Mouse (Mus musculus) Patski (cell line): Measurements from ENCODE around the gene Sin3b. TPM values are rescaled to one million over a fixed set of nuclear protein-coding genes. Genes with fewer than 3 reads are reported as not detected.
A peak's percentile ranks its signal among the peaks of the same experiment; 100 is the strongest.
"Not testable (repeated sequence)": the region's sequence is repeated elsewhere in the genome, so short reads cannot be mapped to it uniquely, and the experiment has no call there.

Source experiments
- ATAC-seq: fragments of 100-300 bp; one replicate; pipeline ENCODE4 v1.8.0; 2021
- CTCF ChIA-PET: fragments of 350-600 bp; sonication (Branson Sonifier 250); formaldehyde crosslinking; loops from one replicate; lab custom pipeline; 2022; ENCODE audit warnings: inconsistent platforms; lab: Charles Lee
- POLR2A ChIA-PET: fragments of 350-600 bp; sonication (Branson Sonifier 250); formaldehyde crosslinking; loops from one replicate; lab custom pipeline; 2022; ENCODE audit warnings: antibody characterized with exemption, inconsistent platforms; lab: Charles Lee
- DNase-seq: peaks from one replicate; pipeline ENCODE4 v3.0.0-alpha.2; 2011; ENCODE audit warnings: low read depth, low spot score
- H3K27me3 ChIP-seq: fragments of 371-371 bp; one replicate; pipeline ENCODE4 v1.5.1; 2021
- CTCF ChIP-seq: fragments of 100-300 bp; IDR thresholded peaks from one replicate; pipeline ENCODE4 v1.5.1; 2021
- in situ Hi-C: fragments of 300-500 bp; cut with MboI; formaldehyde crosslinking; loops from 3 replicates; pipeline ENCODE4 v1.11.1; 2018; ENCODE audit warnings: low pct_unique_long_range_greater_than_20kb, mixed read lengths
- polyA plus RNA-seq: library from polyadenylated mRNA; unstranded; gene quantifications from one replicate; pipeline ENCODE4 v1.2.3, GENCODE M21; 2021

Sin3b gene
- 194 TPM for polyA plus RNA-seq

DNA sequence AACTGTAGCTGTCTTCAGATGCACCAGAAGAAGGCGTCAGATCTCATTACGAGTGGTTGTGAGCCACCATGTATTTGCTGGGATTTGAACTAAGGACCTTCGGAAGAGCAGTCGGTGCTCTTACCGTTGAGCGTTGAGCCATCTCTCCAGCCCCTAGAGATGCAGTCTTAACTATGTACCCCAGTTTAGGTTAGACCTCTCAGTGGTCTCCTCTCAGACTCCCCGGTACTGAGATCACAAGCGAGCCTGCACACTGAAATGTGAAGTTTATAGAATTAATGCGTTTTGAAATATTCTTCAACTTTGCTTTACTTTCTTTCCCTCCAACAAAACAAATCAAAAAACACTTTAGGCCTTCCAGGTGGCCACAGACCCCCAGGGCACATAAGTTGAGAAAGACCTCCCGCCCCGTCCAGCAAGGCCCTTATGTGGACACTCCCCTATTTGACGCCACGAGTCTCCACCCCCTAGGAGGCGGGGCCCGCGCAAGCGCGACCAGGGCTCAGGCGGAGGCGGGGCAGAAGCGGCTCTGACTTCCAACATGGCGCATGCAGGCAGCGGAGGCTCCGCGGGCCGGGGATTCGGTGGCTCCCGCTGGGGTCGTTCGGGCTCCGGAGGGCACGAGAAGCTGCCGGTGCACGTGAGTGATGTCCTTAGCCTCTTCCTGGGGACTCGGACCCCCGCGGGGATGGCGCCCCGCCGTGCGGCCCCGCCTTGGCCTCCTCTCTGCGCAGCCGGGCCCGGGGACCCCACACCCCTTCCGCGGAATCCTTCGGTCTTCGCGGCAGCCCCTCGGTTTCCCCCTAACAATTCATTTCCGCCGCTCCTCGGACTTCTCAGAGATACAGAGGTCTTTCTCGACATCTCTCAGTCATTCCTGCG lies at the start of gene Sin3b:
Gene Sin3b (plus strand): TSS at position 517 of the 882 bp plus-strand sequence.
- H3K27me3 ChIP-seq, result no peaks in the 10 kb centered on the region
- ChIA-PET POLR2A (no interaction called here), CTCF (no interaction called here)
- peak; percentile 97 for ATAC-seq
- TF ChIP-seq CTCF, result no peak
- in situ Hi-C loops, result no loop called here
- DNase-seq, result peak; percentile 24

DNA sequence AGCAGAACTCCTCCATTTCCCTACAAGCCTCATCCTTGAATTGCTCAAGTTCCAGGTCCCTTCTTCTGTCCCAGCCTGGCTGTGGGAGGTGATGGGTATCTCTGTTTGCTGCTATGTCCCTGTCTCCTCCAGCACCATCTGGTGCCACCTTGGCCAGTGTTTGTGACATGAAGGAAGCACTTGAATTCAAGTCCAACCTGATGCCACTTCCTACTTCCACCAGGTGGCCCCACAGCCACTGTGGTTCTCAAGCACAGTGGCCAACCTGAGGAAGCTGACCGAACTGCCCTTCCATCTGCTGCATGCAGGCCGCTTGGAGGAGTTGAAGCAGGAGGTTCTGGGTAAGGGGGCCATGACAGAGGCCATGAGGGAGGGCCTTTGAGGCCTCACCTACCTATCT lies 48.9 kb upstream of the Sin3b start:
- CTCF ChIA-PET, result no interaction called here
- in situ Hi-C loops, result no loop called here
- no peak for ATAC-seq
- POLR2A ChIA-PET, result no interaction called here
- no peak for DNase-seq
- peaks cover 35% of the 10 kb centered on the region for H3K27me3 ChIP-seq
- no peak for TF ChIP-seq CTCF

DNA sequence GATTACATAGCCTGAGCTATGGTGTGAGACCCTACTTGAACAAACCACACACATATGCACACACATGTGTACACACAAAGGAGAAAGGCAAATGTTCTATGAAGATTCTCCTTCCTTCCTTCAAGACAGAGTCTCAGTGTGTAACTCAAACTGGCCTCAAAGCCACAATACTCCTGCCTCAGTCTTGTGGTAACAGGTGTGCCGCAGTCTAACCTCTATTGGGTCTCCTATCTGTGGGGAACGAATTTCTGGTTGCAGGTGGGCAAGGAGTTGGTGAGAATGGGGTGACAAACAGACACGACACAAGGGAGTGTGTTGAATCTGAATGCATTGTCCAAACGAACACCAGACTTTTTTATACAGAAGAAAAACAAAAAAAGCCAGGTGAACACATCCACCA lies 46.6 kb upstream of the Sin3b start:
- in situ Hi-C loops, result no loop called here
- ChIA-PET POLR2A (no interaction called here), CTCF (no interaction called here)

DNA sequence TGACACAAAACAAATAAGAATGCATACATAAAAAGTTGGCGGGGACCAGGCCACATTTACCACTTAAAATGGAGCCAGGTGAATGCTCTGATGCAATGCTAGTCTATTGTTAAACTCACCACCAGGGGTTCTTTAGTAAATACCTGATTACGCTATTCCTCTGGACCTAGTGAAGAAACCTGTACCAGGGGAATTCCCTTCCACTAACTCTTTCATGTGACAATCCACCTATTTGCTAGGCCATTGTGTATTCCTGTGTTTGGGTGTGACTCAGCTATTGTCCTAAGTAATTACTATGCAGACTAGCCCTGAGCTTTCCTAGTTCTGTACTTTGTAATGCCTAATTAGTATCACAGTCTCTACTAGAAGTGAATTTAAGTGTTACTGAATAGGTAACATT lies 46.2 kb upstream of the Sin3b start:
- ATAC-seq, CTCF ChIA-PET, DNase-seq, in situ Hi-C loops, POLR2A ChIA-PET: not testable (repeated sequence)
- H3K27me3 ChIP-seq, result peaks cover 22% of the 10 kb centered on the region

More for the DNA sequence above, 46.6 kb upstream of the Sin3b start:
- no peak for TF ChIP-seq CTCF
- no peak for DNase-seq
- H3K27me3 ChIP-seq, result peaks cover 22% of the 10 kb centered on the region
- no peak for ATAC-seq

DNA sequence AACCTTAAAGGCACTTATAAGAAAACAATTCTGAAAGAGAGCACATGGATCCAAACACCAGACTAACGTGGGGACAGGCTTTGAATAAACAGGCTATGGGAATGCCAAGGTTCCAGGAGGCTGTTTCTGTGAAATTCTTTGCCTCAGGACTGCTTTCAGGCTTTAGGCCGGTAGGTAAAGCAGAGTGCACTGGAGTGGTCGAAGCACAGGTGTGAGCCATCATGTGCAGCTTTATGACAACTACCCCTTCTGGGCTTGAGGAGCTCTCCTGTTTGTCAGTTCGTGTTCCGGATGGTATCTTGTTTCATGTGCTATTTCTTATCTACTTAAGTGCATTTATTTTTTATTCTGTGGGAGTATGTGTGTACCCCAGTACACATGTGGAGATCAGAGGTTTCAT lies 45.8 kb upstream of the Sin3b start:
- H3K27me3 ChIP-seq, result peaks cover 22% of the 10 kb centered on the region
- CTCF ChIA-PET, result no interaction called here

DNA sequence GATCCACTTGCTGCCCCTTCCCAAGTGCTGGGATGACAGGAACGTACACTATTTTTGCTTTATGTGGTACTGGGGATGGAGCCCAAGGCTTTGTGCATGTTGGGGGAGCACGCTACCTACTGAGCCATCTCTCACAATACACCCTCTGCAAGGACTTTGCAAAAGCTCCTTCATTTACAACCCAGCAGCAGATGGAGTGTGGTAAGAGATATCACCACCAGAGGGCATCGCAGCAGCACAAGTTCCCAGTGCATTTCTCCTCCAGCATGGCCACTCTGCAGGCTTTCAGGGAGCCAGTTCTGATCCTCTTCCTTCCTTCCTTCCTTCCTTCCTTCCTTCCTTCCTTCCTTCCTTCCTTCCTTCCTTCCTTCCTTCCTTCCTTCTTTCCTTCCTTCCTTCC lies 43.0 kb upstream of the Sin3b start:
- peak; percentile 84 for TF ChIP-seq CTCF
- ChIA-PET CTCF (interaction anchor here (0.6 to 0.8 kb wide), 2 partner anchors 69 to 71 kb away, joined by 4 read pairs; no protein-coding TSS in a partner anchor), POLR2A (no interaction called here)
- DNase-seq (no peak), ATAC-seq (peak; percentile 63)
- H3K27me3 ChIP-seq, result peaks cover 11% of the 10 kb centered on the region
- in situ Hi-C loops, result loop anchor here (5.0 kb wide), 1 partner anchor 67 kb away; no protein-coding TSS in a partner anchor

More for the DNA sequence above, 45.8 kb upstream of the Sin3b start:
- POLR2A ChIA-PET, result no interaction called here
- ATAC-seq, result no peak
- no peak for DNase-seq
- no peak for TF ChIP-seq CTCF
- in situ Hi-C loops, result no loop called here

DNA sequence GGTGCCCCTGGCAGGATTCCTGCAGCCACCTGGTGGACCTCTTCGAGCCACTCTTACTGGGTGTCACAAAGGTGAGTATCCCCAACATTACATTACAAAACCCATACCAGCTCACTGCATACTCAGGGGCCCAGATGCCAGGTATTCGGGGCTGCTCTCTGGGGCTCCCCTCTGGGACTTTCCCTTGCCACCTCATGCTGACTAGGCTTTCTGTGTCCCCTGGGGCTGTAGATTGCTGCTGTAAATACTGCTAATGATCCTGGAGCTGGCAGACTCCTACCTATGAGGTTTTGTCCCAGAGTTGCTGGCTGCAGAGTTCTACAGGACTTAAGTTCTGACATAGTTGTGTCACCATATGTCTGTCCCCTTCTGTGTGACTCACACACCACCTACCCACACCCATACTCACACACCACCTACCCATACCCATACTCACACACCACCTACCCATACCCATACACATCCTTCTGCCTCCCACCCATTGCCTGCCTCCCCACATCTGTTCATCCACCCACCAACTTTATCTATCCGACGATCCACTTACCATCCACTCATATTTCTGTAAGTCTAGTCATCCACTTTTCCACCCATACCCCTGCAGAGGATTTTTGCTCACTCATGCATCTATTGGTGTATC lies 40.9 kb upstream of the Sin3b start:
- no peak for DNase-seq
- ChIA-PET CTCF (interaction anchor here (1.0 to 1.9 kb wide), 4 partner anchors 11 to 62 kb away, joined by 3 to 8 read pairs (median 4); no protein-coding TSS in a partner anchor), POLR2A (no interaction called here)
- ATAC-seq, result no peak
- no peak for TF ChIP-seq CTCF
- in situ Hi-C loops, result loop anchor here (5.0 kb wide), 1 partner anchor 65 kb away; no protein-coding TSS in a partner anchor
- no peaks in the 10 kb centered on the region for H3K27me3 ChIP-seq

DNA sequence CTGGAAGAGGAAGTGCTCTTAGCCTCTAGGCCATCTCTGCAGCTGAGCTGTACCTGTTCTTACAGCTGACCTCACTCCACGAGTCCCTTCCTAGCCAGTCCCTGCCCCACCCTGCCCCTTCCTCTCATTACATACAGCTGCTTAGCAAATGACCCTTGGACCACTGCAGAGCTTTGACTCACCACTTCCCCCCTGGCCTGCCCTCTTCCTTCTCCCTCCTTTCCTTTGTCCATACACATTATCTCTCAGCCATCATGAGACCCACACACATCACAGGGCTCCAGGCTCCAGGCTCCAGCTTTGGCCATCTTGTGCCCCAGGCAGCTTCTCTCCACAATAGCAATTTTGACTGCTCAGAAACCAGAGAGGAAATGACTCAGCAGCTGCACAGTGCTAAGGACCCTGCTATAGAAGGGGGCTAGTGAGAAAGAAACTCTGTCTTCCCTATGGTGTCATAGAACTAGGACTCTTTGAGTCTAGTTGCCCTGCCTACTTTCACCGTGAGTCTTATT lies 40.0 kb upstream of the Sin3b start:
- no peaks in the 10 kb centered on the region for H3K27me3 ChIP-seq
- DNase-seq (no peak), ATAC-seq (peak; percentile 63)
- ChIA-PET POLR2A (no interaction called here), CTCF (interaction anchor here (1.0 kb wide), 1 partner anchor 10 kb away, joined by 3 read pairs; no protein-coding TSS in a partner anchor)
- in situ Hi-C loops, result loop anchor here (5.0 kb wide), 1 partner anchor 64 kb away; no protein-coding TSS in a partner anchor
- TF ChIP-seq CTCF, result no peak

DNA sequence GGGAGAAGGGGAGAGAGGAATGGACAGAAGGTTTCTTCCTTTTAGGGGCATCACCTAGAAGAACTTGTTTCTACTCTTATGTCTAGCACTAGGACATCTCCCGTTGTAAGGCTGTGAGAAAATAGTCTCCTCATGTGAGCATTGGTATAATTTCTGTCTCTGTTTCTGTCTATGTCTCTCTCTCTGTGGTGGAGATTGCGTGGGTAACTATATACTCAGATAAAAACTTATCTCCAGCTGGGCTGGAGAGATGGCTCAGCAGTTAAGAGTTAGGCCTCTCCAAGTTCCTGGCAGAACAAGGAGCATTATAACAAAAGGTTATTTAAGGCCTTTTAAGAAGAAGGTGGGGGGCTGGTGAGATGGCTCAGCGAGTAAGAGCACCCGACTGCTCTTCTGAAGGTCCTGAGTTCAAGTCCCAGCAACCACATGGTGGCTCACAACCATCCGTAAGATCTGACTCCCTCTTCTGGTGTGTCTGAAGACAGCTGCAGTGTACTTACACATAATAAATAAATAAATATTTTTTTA lies 39.4 kb upstream of the Sin3b start:
- ATAC-seq, POLR2A ChIA-PET, DNase-seq, CTCF ChIA-PET, H3K27me3 ChIP-seq: not testable (repeated sequence)
- in situ Hi-C loops, result loop anchor here (5.0 kb wide), 1 partner anchor 64 kb away; no protein-coding TSS in a partner anchor

DNA sequence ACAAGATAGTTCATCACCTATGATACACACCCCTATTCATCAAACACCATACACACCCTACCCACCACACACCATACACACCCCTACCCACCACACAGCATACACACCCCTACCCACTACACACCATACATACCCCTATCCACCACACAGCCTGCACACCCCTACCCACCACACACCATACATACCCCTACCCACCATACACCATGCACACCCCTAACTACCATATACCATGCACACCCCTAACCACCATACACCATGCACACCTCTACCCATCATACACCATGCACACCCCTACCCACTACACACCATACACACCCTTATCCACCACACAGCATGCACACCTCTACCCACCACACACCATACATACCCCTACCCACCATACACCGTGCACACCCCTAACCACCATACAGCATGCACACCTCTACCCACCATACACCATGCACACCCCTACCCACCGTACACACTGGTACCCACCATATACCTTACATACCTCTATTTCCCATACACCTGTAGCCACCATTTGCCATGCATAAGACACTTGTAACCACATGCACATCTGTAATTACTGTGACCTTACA lies 24.6 kb upstream of the Sin3b start:
- CTCF ChIA-PET, result no interaction called here
- POLR2A ChIA-PET, result no interaction called here

More for the DNA sequence above, 24.6 kb upstream of the Sin3b start:
- peaks cover 14% of the 10 kb centered on the region for H3K27me3 ChIP-seq
- in situ Hi-C loops, result no loop called here
- no peak for ATAC-seq
- TF ChIP-seq CTCF, result no peak
- DNase-seq, result no peak
